Mouse (Mus musculus): ENCODE measurements at regions not wholly inside any gene's neighbourhood (a gene's known extent, or its start where the extent isn't known, plus 50 kb on each side); places are given as distances from the start of the nearest gene placed in this dataset.

DNA sequence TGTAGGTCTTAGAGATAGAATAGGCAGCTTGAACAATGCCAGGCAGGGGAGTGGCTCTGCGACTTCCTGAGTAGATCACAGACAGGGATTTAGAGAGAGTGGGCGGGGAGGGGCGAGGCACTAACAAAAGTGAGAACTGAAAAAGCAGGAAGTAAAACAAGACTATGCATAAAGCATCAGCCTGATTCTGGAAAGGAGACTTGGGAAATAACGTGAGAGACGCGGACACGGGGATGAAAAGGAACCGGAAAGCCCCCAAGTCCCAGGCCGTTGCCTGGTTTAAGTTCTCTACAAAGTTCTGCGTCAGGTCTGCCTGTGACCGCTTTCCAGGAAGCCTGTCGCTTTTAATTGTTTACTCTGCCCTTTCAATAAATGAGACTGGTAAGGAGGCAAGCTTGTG, 86.3 kb downstream of the D16Ertd472e start:
- DNase-seq (ENCODE audit: low read depth, low spot score) (no peak), ATAC-seq (no peak)
- ChIA-PET CTCF (no interaction called here), POLR2A (no interaction called here)
- TF ChIP-seq CTCF (IDR thresholded peaks at IDR 0.05) = no peak
- in situ Hi-C loops (cut with MboI; ENCODE audit: low pct_unique_long_range_greater_than_20kb) = no loop called here
- no peaks in the 10 kb centered on the region for H3K27me3 ChIP-seq

DNA sequence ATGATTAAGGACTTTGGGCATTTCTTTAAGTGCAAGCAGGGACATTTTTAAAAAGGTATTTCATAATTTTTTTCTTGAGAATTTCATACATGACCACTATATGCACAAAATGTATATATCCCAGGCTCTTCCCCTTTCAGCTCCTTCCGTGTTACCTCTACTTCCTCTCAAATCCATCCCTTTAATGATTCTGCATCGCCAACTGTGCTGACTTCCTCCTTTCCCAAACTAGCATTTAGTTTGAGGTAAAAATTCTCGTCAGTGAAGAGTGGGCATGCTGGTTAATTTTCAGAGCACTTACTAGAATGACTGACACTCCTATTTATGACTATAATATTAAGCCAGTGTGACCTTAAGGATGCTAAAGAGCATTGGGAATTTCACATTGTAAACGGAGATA, 86.9 kb downstream of the D16Ertd472e start:
- CTCF ChIA-PET = no interaction called here
- in situ Hi-C loops (cut with MboI; ENCODE audit: low pct_unique_long_range_greater_than_20kb) = no loop called here

DNA sequence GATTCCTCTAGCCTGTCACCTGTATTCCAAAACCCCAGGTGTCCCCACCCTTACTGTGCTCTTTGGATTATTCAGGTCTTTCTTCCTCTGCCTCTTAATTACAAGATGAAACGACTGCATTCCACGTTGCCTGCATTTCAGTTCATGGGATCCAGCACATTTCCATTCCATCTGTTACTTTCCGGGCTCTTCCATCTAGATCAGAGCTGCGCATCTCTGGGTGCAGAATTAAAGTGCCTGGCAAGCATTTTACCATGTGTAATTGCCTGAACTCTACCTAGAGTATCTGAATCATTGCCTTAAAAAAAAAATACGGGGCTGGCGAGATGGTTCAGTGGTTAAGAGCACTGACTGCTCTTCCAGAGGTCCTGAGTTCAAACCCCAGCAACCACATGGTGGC, 90.0 kb downstream of the D16Ertd472e start:
- POLR2A ChIA-PET = no interaction called here
- H3K27me3 ChIP-seq = no peaks in the 10 kb centered on the region
- in situ Hi-C loops (cut with MboI; ENCODE audit: low pct_unique_long_range_greater_than_20kb) = no loop called here
- TF ChIP-seq CTCF (IDR thresholded peaks at IDR 0.05) = no peak
- DNase-seq (ENCODE audit: low read depth, low spot score) (no peak), ATAC-seq (no peak)
- CTCF ChIA-PET = no interaction called here

More for the DNA sequence above, 86.9 kb downstream of the D16Ertd472e start:
- ATAC-seq (no peak), DNase-seq (ENCODE audit: low read depth, low spot score) (no peak)
- H3K27me3 ChIP-seq = no peaks in the 10 kb centered on the region
- no peak for TF ChIP-seq CTCF (IDR thresholded peaks at IDR 0.05)
- POLR2A ChIA-PET = no interaction called here

DNA sequence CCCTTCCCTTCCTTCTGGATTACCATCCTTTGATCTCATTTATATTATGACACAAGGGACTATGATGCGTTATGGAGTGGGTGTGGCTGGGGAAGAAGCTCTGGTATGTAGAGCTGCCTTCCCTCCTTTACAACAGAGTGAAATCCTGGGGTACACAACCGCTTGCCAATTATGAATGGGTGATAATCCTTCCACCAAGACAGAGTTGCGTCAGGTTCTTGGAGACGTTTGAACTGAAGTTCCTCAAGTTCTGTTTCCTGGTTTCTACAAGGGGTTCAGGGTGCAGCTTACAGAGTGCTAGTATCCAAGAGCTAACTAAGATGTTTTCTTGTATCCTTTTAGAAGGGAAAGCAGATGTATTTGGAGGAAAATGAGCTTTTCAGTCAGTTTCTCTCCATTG, 92.2 kb downstream of the D16Ertd472e start:
- DNase-seq (ENCODE audit: low read depth, low spot score) (no peak), ATAC-seq (no peak)
- CTCF ChIA-PET = no interaction called here
- in situ Hi-C loops (cut with MboI; ENCODE audit: low pct_unique_long_range_greater_than_20kb) = no loop called here
- no peaks in the 10 kb centered on the region for H3K27me3 ChIP-seq
- POLR2A ChIA-PET = interaction anchor here (0.6 kb wide), 1 partner anchor 28 kb away, joined by 5 read pairs; no protein-coding TSS in a partner anchor
- no peak for TF ChIP-seq CTCF (IDR thresholded peaks at IDR 0.05)

DNA sequence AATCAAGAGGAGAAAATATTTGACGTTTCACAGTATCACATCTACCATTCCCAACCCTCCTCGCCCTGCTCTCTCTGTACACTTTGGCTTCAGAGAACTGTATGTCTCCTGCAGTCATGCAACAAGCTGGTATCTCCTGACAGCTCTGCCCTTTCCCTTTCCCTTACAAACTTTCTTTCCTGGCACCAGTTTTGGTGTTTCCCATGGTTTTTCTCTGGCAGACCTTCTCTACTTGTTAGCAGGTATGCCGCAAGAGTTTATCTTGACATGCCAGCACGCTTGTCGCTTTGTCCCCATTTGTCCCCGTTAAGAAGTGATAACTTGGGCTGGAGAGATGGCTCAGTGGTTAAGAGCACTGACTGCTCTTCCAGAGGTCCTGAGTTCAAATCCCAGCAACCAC, 94.9 kb downstream of the D16Ertd472e start:
- ChIA-PET POLR2A (no interaction called here), CTCF (no interaction called here)
- no peaks in the 10 kb centered on the region for H3K27me3 ChIP-seq
- DNase-seq (ENCODE audit: low read depth, low spot score) (no peak), ATAC-seq (no peak)
- in situ Hi-C loops (cut with MboI; ENCODE audit: low pct_unique_long_range_greater_than_20kb) = no loop called here
- no peak for TF ChIP-seq CTCF (IDR thresholded peaks at IDR 0.05)

DNA sequence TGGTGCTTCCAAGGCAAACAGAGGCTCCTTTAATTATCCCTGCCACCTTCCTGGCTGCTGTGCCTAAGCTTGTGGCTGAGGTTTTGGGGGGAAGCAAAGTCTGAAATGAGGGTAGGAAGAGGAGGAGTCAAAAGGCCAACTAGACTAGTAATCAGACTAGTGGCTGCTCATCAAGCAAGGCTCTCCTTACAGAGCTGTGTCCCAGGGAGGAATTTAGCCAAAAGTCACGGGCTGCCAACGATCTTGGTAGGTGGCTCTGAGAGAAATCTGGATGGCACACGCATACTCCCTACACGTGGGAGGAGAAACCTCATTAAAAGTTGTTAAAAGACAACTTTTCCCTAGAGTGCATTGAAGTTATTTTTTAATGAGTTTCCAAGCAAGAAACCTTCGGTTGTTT, 95.4 kb downstream of the D16Ertd472e start:
- in situ Hi-C loops (cut with MboI; ENCODE audit: low pct_unique_long_range_greater_than_20kb) = no loop called here
- TF ChIP-seq CTCF (IDR thresholded peaks at IDR 0.05) = no peak
- no peak for DNase-seq (ENCODE audit: low read depth, low spot score)
- POLR2A ChIA-PET = no interaction called here
- ATAC-seq = no peak
- CTCF ChIA-PET = no interaction called here
- no peaks in the 10 kb centered on the region for H3K27me3 ChIP-seq

DNA sequence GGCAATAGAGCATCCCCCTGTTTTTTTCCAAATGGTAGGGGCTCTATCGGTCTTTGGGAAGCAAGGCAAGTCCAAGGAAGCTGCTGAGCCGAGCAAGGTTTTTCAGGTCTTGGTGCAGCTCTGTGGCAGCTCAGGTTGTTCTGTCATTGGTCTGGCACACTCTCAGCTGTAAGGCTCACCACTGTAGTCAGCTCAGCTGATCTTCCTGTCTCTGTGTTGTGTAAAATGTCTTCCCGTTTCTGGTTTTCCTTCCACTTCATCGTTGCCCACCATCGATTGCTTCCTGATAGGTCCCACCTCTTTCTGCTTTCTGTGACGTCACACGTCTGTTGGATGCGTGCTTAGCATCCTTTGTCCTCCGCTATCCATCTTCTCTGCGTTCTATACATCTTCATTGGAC, 96.2 kb downstream of the D16Ertd472e start:
- in situ Hi-C loops (cut with MboI; ENCODE audit: low pct_unique_long_range_greater_than_20kb) = no loop called here
- H3K27me3 ChIP-seq = no peaks in the 10 kb centered on the region
- POLR2A ChIA-PET = no interaction called here
- no peak for TF ChIP-seq CTCF (IDR thresholded peaks at IDR 0.05)
- DNase-seq (ENCODE audit: low read depth, low spot score) = no peak
- CTCF ChIA-PET = no interaction called here
- ATAC-seq = no peak

GRCm38 (mm10) chr16:78473456-78473855, 96.5 kb upstream of the Btg3 start:
- no peak for DNase-seq (ENCODE audit: low read depth, low spot score)
- no peak for ATAC-seq
- in situ Hi-C loops (cut with MboI; ENCODE audit: low pct_unique_long_range_greater_than_20kb) = loop anchor here (25.0 kb wide), 1 partner anchor 464 kb away; the partner anchor contains the start of gene Chodl
- H3K27me3 ChIP-seq = no peaks in the 10 kb centered on the region
- no peak for TF ChIP-seq CTCF (IDR thresholded peaks at IDR 0.05)
- ChIA-PET POLR2A (no interaction called here), CTCF (no interaction called here)

DNA sequence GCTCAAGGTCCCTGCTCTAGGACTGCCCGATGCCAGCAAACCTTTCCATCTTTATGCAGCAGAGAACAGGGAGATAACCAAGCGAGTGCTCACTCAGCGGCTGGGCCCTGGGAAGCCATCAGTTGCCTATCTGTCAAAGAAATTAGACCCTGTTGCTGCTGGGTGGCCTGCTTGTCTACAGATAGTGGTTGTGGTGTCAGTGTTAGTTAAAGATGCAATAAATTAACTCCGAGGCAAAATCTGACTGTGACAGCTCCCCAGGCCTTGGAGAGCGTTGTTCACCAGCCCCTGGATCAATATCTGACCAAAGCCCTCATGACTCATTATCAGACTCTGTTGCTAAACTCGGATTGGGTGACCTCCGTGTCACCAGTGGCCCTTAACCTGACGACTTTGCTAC, 83.0 kb upstream of the Btg3 start:
- peaks cover 17% of the 10 kb centered on the region for H3K27me3 ChIP-seq
- no peak for DNase-seq (ENCODE audit: low read depth, low spot score)
- ATAC-seq = no peak
- in situ Hi-C loops (cut with MboI; ENCODE audit: low pct_unique_long_range_greater_than_20kb) = loop anchor here (10.0 to 25.0 kb wide), 2 partner anchors 175 to 477 kb away; partner anchors contain the start of gene Chodl
- CTCF ChIA-PET = interaction anchor here (0.8 kb wide), 1 partner anchor 20 kb away, joined by 3 read pairs; no protein-coding TSS in a partner anchor
- POLR2A ChIA-PET = interaction anchor here (0.5 kb wide), 1 partner anchor 216 kb away, joined by 3 read pairs; no protein-coding TSS in a partner anchor
- no peak for TF ChIP-seq CTCF (IDR thresholded peaks at IDR 0.05)

DNA sequence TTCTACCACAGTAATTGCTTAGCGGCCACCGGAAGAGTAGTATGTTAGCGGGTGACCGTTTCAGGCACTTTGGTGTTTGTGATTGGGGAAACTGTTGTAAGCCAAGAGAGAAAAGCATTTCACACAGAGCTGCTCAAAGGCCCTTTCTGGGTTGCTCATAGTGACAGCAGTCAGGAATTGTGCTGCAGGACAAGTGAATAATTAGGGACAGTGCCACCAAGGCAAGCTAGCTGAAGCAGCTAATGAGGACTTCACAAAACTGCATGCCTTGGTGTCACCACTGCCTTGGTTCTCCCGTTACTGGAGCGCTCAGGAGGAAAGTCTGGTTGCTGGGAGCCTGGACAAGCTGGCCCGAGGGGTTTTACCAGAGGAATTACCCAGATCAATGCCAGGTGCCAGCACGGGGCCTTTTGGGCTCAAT, 80.7 kb upstream of the Btg3 start:
- in situ Hi-C loops (cut with MboI; ENCODE audit: low pct_unique_long_range_greater_than_20kb) = loop anchor here (10.0 to 25.0 kb wide), 2 partner anchors 177 to 480 kb away; partner anchors contain the start of gene Chodl
- no peak for TF ChIP-seq CTCF (IDR thresholded peaks at IDR 0.05)
- DNase-seq (ENCODE audit: low read depth, low spot score) (no peak), ATAC-seq (no peak)
- CTCF ChIA-PET = no interaction called here
- peaks cover 6% of the 10 kb centered on the region for H3K27me3 ChIP-seq
- POLR2A ChIA-PET = no interaction called here

DNA sequence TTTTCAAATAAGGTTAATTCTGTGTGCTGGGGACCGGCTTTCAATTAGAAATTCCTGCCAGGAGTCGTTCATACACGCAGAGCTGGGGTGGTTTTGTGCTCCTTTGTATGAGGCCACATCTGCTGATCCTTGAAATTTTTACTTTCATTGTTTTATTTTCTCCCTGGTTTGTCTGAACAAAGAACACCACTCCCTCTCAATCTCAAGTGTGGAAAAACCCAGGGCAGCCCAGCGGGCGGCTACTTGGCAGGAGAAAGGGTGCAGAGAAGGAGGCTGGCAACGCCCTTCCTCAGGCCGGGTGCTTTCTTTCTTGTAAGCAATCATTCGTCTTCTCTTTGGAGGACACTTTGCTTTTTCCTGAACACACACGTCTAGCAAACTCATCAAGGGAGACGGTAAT, 79.4 kb upstream of the Btg3 start:
- ChIA-PET POLR2A (no interaction called here), CTCF (no interaction called here)
- DNase-seq (ENCODE audit: low read depth, low spot score) (no peak), ATAC-seq (no peak)
- in situ Hi-C loops (cut with MboI; ENCODE audit: low pct_unique_long_range_greater_than_20kb) = loop anchor here (10.0 to 25.0 kb wide), 2 partner anchors 178 to 481 kb away; partner anchors contain the start of gene Chodl
- peaks cover 6% of the 10 kb centered on the region for H3K27me3 ChIP-seq
- no peak for TF ChIP-seq CTCF (IDR thresholded peaks at IDR 0.05)

GRCm38 (mm10) chr16:78454509-78454908, 77.5 kb upstream of the Btg3 start:
- ChIA-PET POLR2A (no interaction called here), CTCF (no interaction called here)
- peaks cover 6% of the 10 kb centered on the region for H3K27me3 ChIP-seq
- no peak for DNase-seq (ENCODE audit: low read depth, low spot score)
- ATAC-seq = no peak
- no peak for TF ChIP-seq CTCF (IDR thresholded peaks at IDR 0.05)
- in situ Hi-C loops (cut with MboI; ENCODE audit: low pct_unique_long_range_greater_than_20kb) = loop anchor here (10.0 to 25.0 kb wide), 2 partner anchors 180 to 483 kb away; partner anchors contain the start of gene Chodl

Data from Patski (cell line).